Mouse (Mus musculus) lung, postnatal 25 days (tissue): ENCODE data around the gene Itsn2.
A peak's percentile ranks its signal among the peaks of the same experiment; 100 is the strongest.
"Not testable (repeated sequence)": the region's sequence is repeated elsewhere in the genome, so short reads cannot be mapped to it uniquely, and the experiment has no call there.

Experiments used
- DNase-seq: peaks from one replicate; pipeline ENCODE4 v3.0.0; 2022; ENCODE audit warnings: low spot score

The Itsn2 gene

DNA sequence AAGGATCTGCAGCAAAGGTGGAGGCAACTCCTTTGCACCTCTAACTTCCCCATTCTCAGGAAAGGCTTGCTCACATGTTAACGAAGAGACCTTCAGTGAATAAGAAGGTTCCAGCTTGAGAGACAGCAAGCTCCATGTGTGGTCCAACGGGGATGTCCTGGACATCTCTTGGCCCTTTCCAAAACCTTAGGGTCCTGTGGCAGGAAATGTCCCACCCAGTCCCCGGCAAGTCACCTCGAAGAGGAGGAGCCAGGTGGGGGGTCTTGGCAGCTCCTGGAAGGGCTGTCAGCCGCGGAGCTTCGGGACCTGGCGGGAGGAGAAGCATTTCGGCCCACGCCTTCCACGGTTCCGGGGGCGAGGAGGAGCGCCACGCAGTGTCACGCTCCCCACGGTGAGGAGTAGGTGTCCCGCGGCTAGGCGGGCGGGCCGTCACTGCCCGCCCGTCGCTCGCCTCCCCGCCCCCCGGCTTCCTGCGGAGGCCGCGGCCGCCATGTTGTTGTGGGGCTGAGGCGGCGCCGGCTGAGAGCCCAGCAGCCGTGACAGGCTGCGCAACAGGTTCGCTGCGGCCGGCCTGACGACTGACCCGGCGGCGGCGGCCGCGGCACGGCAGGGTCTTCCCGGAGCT is at the start of gene Itsn2, which contains the start of gene Gm3625:
Gene Itsn2 (plus strand): TSS at position 98 of the 625 bp plus-strand sequence.
Gene Gm3625 (minus strand): TSS at position 387 of the 625 bp plus-strand sequence.
- peak; percentile 72 for DNase-seq

DNA sequence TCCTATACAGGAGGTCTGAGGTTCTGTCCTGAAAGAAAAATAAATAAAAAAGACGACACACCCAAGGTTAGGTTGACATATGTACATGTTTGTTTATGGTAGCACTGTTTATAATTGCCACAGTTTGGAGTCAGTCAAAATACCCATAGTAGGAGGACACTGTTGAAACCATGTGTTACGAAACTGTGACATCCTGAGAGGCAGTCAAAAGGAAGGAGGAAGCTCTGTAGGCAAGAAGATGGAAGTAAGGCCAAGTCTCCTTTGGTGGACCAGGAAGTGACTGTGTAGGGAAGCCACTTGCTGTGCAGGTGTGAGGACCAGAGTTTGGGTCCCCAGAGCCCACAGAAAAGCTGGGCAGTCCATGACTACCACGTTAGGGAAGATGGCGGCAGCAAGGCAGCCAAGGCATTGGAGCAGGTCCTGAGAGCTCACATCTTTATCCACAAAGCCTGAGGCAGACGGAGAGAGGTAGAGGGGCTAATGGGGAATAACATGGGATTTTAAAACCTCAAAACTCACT is 48.0 kb upstream of the Itsn2 start:
- DNase-seq, result no peak

DNA sequence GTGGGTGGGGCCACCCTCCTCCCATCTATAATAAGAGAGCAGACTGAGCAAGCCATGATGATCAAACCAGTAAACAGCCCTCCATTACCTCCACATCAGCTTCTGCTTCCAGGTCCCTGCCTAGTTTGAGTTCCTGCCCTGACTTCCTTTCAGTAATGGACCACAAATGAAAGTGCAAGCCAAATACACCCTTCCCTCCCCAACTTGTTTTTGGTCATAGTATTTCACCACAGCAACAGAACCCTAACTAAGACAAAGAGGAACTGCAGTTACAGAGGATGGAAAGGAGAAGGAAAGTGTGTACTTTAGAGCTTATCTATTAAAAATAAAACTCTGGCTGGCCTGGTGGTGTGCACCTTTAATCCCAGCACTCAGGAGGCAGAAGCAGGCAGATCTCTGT is 47.0 kb upstream of the Itsn2 start:
- no peak for DNase-seq

DNA sequence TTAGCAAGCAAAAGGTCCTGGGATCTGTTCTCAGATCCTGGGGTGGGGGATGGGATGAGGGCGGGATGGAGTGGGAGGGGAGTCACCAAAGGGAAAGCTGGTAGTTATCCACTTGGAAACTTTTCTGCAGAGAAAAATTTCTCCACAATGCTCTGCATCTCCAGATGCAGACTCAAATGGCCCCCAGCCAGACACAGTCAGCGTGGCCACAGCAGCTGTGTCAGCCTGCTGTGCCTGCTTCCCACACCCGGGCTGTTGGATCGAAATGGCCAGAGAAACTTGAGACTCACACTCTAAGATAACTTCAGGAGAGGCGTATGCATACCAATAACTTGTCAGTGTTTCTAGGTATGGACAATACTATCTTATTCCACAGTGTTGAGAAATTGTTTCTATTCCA is 45.9 kb upstream of the Itsn2 start:
- DNase-seq, result no peak

DNA sequence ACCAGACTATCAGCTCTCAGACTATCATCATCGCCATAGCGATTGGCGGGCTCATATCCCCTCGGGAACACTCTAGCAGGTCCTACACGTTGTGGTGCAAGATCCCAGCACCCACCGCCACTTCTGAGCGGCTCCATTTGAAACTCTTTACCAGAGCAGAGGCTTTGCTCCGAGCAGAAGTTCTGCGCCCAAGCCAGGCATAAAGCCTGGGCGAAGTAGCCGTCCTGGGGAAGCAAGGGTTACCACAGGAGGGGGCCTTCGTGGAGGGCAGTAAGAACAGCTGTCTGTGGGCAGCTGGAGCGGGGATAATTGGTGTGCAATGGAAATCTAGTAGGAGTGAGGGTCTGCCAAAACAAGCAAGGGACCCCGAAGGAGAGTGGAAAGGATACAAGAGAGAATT is 44.9 kb upstream of the Itsn2 start:
- DNase-seq, result no peak

DNA sequence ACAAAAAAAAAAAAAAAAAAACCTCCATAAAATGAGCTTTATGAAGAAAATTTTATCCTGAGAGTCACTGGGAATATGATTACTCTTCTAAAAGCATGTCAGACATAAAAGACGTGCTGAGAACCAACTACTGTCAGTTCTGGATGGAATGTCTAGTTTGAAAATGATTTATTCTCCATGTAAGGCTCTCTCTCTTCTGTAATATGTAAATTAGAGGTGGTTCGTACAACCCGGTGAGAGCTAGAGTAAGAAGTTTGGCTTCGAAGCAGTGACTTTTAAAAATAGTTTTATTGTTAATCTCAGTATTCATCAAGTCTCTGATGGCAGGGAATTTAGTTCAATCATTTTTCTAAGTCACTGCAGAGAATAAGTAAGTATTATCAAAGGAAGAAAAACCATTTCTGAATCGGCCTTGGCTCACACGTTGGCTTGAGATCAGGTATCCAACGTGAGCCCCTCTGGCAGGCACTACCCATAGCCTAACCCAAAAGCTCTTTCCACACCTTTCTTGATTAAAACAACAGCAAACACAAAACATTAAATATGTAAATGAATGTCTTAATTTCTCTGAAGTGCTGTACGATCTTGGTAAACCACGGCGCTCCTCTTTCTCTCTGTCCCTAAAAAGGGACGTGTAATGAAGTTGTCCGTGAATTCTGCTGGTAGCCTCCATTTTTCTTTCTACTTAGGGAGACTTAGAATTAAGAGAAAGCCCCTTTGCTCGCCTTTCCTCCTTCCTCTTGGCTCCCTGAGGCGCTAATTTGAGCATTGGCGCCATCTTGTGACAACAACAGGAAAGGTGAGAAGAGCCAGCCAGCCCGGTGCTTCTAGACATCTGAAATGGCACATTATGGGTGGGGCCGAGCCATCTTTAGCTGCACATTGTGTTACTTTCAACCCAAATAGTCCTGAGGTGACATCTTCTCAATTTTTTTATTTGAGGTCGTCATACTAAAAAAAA is 44.1 kb upstream of the Itsn2 start:
- DNase-seq, result peak; percentile 76

DNA sequence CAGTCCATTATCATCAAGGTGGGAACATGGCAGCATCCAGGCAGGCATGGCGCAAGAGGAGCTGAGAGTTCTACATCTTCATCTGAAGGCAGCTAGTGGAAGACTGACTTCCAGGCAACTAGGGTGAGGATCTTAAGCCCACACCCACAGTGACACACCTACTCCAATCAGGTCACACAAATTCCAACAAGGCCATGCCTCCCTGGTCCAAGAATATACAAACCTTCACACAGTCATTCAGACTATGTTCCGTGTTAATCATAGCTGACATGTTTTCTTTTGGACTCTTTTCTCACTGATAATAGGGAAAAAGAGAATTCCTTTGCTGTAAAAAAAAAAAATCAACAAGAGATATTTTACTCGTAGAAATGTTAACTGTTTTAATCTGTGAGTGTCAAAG is 38.7 kb upstream of the Itsn2 start:
- not testable (repeated sequence) for DNase-seq

DNA sequence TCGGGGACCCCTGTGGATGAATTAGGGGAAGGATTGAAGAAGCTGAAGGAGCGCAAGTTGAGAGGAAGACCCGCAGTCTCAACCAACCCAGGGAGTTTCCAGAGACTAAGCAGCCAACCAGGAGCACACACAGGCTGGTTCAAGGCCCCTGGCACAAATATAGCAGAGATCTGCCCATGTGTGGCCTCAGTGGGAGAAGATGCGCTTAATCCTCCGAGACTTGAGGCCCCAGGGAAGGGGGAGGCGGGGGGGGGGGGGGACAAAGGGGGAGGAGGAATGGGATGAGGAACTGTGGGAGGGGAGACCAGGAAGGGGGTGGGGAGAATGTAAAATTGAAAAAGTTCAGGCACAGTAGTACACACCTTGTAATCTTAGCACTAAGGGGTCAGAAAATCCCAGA is 37.0 kb upstream of the Itsn2 start:
- no peak for DNase-seq

DNA sequence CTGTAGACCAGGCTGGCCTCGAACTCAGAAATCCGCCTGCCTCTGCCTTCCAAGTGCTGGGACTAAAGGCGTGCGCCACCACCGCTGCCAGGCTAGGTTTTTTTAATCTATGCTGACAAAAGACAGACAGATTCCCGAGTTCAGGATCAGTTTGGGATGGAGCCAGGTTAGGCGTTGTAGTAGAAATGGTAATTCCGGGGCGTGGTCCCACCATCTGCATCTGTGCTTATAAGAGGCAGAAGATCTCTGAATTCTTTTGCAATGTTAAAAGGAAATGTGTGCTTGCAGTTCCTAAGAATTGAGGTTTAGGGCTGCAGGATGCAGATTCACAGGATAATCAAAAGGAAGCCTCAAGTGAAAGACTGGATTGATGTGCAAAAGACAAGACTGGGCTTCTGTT is 35.5 kb upstream of the Itsn2 start:
- DNase-seq, result no peak

DNA sequence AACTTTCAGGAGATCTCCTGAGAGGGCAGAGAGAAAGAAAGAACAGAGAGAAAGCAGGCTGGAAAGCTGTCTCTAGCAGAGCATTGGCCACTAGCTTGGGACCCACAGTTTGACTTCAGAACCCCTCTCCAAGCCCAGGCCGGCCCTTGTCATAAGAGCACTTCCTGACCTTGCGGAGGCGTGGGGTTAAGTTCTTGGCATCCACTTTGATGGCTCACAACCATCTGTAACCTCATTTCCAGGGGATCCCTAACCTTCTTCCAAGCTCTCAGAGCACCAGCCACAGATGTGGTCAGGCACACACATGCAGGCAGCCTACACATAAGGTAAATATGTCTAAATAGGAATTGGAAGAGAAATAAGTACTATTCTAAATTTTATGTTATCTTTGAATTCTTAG is 35.0 kb upstream of the Itsn2 start:
- no peak for DNase-seq

DNA sequence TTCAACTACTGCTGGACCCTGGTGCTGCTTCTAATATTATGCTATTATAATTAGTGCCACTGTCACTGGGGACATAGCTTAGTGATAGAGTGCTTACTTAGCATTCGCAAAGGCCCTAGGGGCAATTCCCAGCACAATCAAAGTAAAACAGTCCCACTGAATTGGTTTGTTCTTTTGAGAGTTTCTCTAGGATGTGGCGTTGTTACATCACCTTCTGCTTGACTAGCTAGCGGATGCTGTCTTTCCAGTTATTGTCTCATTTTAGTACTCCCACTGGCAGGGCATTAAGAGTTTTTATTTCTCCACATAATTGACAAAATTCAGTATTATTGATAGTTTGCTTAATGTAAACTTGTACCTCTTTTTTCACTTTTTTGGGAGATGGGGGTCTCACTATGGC is 34.4 kb upstream of the Itsn2 start:
- no peak for DNase-seq

DNA sequence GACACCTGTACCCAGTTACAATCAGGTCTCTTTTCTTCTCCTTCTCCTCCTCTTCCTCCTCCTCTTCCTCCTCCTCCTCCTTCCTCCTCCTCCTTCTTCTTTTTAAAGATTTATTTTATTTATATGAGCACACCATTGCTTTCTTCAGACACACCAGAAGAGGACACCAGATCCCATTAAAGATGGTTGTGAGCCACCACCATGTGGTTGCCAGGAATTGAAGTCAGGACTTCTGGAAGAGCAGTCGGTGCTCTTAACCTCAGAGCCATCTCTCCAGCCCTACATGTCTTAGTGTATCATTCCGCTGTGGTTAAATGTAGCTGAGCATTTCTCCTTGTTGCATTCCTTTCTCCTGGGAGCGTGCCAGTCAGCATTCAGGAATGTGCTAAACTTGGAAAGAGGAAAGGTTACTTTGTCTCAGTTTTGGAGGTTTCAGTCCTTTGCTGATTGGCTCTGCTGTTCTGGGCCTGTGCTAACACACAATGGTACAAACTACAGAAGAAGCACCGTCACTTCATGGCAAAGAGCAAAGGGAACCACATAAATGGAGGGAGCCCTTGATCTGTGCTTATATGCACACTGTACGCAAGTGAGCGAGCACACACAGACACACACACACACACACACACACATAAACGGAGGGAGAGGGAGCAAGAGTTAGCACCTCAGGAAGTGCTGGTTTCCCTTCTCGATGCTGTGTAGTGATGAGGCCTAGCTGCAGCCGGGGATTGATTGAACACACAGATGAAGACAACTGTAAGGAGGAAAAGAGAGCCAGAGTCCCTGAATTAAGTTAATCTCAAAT is 33.8 kb upstream of the Itsn2 start:
- DNase-seq, result peak; percentile 20

DNA sequence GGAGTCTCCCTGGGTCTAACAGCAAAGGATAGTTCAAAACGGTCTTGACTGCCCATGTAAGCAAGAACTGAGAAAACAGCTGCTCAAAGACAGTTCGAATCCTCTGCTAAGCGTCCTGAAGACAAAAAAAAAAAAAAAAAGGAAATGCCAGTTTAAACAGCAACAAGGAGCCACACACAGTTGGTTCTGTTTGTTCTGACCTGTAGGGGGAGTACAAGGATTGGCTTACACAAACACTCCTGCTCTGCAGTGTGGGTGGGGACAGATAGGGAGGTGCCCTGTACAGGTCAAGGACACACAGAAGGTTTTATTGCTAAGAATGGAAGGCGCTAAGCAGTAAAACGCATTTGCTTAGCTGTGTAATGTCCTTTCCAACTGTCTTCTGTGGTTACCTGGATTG is 20.6 kb upstream of the Itsn2 start:
- peak; percentile 83 for DNase-seq

DNA sequence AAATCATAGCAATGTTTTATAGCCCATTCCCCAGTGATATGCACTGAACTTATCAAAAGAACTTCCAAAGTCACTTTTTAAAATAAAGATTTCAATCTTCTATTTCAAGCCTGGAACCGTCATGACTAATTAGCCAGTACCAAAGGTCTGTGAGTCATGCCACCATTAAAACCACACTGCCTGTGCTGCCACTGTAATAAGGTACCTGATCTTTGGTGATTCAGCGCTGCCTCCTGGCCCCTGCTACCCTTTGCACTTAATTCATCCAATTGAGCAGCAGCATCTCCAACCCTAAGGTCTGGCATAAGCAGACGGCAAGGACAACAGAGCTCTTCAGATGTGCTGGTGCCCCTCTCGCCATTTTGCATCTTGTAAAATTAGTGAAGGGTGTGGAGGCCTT is 18.4 kb upstream of the Itsn2 start:
- DNase-seq, result no peak

DNA sequence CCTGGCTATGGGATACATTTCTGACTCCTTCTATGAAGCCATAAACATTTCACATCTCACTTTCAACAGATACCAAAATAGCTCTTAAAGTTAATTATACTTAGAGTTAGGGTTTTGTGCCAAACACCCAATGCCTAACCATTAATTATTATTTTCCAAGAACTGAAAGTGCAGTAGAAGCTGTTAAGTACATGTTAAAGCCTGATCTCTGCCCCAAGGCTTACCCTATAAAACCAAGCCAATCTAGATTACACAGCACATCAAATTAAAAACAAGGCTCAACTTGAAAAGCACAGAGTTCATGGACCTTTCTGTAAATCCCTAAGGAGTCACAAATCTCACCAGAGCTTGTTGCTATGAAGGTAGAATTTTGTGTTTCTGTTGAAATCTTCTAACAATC is 10.1 kb upstream of the Itsn2 start:
- DNase-seq, result no peak

DNA sequence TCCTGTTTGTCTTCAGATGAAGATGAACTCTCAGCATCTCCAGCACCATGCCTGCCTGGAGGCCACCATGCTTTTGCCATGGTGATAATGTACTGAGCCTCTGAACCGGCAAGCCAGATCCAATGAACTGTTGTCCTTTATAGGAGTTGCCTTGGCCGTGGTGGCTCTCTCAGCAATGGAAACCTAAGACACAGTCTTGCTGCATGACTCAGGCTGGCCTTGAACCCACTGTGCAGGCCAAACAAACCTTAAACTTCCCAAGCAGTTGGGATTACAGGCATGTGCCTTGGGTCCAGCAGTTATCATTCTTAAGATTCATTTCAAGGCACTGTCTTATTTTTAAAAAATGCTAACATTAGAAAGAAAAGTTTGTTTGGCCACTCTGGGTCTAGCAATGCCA is 4.6 kb upstream of the Itsn2 start:
- DNase-seq, result no peak

DNA sequence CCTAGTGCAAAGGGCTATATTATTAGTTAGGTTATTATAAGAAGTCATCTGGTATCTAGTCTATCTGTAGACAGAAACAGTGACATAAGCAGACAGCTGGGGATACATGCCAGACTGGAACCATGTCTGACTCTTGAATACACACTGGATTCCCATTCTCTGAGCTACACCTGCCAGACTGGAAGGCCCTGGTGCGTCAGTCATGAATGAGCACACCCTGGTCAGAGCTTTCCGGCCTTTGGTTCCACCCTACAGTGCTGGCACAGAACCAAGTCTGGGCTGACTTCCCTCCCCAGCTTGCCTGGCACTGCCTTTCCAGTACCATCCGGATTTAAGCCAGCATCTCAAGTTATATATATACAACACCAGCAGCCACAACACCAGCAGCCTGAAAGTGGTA is 3.8 kb upstream of the Itsn2 start:
- DNase-seq, result peak; percentile 57

DNA sequence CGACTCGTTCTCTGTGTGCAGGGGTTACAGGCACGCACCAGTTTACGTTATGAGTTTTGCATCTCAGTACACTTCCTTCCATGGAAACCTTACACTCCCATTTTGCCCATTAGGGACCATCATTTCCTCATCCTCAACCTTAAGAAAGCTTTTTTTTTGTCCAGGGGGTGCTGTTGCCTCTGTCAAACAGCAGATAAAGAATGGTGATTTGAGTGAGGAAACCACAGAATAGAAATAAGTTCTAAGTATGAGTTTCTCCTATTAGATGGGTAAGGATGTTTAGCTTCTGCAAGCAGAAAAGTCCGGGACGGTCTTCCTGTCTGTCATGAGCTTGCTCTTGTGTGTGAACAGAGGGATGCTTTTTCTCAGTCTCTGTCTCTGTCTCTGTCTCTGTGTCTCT is 413 bp upstream of the Itsn2 start:
- DNase-seq, result no peak

DNA sequence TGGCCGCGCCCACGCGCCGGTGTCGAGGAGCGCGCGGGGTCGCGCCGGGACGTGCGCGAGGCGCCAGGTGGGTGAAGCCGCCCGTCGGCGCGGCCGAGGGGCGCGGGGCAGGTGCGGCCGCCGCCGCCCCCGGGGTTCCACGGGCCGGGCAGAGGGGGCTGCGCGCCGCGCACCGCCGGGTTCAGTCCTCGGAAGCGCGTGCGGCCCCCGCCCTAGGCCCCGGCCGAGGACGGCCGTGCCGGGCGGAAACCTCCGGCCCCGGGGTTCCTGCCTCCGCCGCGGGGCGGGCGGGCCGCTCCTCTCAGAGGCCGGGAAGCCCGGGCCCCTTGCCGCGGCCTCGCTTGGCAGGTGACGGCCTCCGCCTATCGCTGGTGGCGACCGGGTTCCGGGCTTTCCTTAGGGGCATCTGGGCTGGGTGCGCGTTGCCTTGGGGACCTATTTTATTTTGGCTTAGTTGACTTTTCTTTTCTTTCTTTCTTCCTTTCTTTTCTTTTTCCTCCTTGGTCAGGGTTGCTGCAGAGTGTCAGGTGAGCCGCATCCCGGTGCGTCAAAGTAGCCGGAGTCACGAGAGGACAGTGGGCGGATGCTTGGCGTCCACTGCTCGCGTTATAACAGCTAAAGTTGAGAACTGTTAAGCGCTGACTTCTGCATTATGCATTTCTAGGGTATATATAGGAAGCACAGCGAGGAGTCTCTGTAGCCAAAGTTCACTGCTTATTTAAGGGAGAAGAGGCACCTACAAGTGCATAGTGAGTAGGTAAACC is 910 bp downstream of the Itsn2 start:
- DNase-seq, result peak; percentile 51

DNA sequence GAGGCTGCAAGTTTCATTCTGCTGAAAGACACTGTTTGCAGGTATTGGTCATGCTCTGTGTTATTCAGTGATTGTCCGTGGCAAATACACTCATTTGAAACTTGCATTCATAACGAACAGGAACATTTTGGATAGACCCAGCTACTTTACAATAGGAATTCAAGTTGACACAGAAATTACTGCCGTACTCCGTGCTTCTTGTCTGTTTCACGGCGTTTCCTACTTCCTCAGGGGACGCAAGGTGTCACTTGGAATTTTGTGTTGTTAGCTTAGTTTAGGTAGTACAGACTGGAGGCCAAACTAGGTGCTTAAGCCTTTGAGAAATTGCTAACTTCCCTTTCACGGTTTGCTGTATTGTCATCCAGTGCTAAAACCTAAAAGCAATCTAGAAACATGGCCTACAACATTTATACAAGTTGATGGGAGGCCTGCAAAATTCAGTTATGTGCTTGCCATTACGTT is 1.5 kb downstream of the Itsn2 start:
- no peak for DNase-seq

DNA sequence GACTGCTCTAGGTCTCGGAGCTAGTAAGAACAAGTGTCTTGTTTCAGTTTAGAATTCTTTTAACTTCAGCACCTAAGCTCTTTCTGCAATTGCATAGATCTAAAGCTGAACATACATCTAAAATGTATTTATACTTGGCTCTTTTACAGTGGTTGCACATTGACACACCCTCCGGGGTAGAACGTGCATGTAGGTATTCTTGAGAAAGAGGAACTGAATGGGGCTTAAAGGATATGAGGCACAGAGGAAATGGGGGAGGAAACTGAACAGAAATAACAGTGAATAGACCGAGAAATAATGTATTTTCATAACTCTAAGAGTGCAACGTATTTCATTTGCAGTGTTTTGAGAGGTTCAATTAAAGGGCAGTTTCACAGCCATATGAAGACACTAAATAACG is 2.6 kb downstream of the Itsn2 start:
- DNase-seq, result peak; percentile 28
